Mouse (Mus musculus) right cerebral cortex, postnatal 36 days (tissue): ENCODE measurements around the gene Adora1.

Experiments used
- DNase-seq, 2 experiments: peaks; one replicate each; pipeline ENCODE4 v3.0.0; 2022; ENCODE audit warnings: low spot score in 2 of 2, mixed read lengths in 1 of 2

Adora1 gene

GRCm38 (mm10) chr1:134216629-134216971 is 18.6 kb downstream of the Adora1 start:
- no peak for DNase-seq

DNA sequence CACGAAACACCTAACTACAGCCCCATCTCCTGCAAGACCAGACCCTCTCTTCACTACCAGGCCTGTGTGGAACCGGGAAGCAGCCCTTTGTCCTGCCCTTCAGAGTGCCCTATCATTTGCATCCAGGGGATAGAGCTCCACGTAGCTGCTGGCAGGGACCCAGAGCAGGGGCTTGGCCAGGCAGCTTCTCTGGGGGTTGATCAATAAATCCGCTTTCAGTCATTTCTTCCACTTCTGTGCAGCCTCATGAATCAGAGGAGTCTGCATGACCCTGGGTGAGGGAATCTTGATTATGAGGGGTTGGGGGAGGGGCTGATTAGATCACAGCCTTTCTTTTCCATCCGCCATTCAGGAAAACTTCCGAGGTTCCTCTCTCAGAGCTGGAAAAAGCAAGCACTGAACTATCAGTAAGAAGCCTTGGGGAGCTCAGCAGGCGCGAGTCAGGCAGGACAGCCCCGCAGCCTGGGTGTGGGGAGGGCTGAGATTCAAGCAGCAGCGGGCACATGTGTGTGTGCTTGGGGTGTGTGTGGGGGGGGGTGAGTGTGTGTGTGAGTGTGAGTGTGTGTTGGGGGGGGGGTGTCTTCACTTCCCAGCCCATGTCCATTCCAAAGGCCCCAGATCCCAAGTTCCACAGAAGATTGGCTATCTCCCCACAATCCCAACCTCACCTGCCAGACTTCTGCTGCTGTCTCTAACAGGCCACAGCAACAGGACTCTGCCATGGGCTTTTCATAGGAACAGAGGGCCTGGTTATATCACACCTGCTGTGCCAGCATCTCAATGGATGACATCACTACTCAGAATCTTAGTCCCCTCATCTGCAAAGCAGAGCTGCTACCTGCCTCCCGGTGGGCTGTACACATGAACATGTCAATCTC is 19.2 kb downstream of the Adora1 start:
- DNase-seq, result no peak

DNA sequence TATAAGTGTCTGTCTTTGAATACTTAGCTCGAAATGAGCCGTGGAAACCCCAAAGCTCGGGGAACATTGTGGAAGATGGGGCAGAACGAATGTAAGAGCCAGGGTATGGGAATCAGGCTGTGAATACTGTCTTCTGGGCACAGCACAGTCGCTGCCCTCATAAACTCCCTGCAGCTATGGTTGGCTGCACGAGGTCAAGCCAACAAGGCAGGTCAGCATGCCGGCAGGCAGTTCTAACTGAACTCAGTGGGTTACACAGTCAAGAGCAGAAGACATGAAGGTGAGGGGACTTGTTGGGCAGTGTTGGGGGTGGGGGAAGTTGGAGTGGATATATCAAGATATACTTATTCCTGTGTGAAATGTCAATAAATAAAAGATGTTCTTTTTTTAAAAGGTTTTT is 20.2 kb downstream of the Adora1 start:
- DNase-seq, result no peak

- no peak for DNase-seq
These were observed 21.8 kb downstream of the Adora1 start for GRCm38 (mm10) chr1:134213405-134213804.

- no peak for DNase-seq
These were observed 22.9 kb downstream of the Adora1 start for GRCm38 (mm10) chr1:134212351-134212750.

DNA sequence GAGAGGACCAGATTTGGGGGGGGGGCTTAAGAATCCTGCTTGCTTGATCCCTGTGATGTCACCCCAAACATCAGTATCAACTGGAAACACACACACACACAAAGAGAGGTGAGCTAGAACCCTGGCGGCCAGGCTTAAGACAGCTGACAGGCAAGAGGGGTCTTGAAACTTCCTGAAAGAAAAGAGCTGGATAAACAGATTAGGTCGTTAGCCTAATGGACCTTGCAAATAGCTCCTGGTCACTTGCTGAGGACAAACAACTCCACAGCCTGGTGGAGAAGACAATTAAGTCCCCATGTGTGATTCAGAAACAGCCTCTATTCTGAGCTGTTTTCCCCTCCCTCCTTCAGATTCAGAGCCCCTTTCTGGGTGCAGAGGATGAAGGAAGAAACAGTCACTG is 23.6 kb downstream of the Adora1 start:
- DNase-seq, result no peak

GRCm38 (mm10) chr1:134211043-134211442 is 24.2 kb downstream of the Adora1 start:
- DNase-seq, result no peak

- no peak for DNase-seq
These were observed 25.0 kb downstream of the Adora1 start for GRCm38 (mm10) chr1:134210179-134210755.

GRCm38 (mm10) chr1:134206085-134206484 is 29.1 kb downstream of the Adora1 start:
- no peak for DNase-seq

- DNase-seq, result no peak
These were observed 29.8 kb downstream of the Adora1 start for GRCm38 (mm10) chr1:134205296-134206018.

GRCm38 (mm10) chr1:134204230-134204629 is 31.0 kb downstream of the Adora1 start:
- DNase-seq, result peak; percentile 64 to 77

DNA sequence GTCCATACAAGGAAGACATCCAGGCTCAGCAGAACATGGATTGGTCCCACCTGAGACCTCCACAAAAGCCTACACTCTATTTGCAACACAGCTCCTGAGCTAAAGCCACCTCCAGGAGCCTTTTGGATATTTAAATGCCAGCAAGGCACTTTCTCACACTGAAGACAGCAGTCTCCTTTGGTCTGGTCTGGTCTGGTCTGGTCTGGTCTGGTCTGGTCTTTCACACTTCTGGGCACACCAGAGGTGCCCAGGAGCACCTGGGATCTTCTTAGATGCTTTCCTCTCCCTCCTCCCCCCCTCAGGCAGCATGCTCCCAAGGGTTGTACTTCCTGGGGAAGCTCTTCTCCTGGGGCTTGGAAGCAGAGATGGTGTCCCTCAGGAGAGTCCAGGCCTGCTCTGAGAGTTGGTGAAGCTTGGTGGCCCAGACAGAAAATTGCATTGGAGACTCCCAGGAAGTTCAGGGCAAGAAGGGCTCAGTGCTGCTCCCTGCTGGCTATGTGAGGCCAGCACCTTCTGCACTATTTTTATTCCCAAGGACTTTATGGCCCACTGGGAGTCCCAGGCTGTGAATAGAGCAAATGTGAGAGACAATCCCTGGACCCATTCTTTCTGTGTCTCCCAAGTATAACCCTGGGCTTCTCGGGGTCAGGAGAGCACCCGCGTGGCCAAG is 33.3 kb downstream of the Adora1 start:
- no peak for DNase-seq

GRCm38 (mm10) chr1:134200998-134201686 is 34.1 kb downstream of the Adora1 start:
- no peak for DNase-seq

DNA sequence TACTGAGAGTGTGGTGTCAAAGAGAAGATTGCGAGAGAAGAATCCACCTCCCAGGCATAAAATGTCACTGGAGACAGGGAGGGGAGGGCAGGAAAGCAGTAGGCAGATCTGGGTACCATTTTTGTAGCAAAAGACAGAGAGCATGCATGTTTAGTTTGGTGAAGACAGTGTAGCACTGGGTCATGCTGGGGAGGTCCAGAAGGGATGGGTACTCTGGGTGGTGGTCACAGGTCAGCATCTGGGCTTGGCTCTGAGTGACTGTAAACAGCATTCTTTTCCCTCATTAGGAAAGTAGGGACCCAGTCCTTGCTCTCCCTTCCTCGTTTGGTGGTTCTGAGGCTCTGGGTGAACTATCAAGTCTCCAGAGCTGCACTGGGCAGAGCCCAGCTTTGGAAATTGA is 34.8 kb downstream of the Adora1 start:
- DNase-seq, result no peak

DNA sequence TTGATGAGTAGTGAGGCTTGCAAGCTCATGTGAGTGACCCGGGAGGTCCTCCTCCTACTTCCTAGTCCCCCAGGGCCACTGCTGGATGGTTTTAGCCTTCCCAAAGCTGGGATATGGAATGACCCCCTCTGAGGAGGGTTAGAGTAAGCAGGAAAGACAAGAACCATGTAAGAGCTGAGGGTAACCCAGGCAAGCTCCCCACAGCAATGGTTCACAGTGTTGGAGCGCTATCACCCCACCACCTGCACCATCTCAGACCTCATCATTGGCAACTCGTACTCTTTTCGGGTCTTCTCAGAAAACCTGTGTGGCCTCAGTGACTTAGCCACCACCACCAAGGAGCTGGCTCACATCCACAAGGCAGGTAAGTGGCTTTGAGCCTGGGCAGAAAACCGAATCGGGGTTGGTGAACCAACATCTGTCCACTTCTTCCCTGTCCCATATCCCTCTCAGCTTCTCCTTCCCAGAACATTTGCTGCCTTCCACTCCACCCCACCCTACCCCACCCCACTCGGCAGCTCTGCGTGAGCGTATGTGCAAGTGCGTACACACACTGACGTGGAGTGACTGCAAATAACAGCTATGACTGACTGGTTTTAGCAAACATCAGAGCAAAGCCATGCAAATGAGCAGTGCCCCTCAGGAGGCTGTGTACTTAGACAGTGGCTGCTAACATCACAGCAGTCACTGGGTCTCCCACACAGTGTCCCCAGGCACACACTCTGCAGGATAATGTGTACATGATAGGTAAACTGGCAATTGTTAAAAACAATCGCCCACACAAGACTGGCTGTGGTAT is 36.8 kb downstream of the Adora1 start:
- peak in 1 of 2 experiments; percentile 62 for DNase-seq

DNA sequence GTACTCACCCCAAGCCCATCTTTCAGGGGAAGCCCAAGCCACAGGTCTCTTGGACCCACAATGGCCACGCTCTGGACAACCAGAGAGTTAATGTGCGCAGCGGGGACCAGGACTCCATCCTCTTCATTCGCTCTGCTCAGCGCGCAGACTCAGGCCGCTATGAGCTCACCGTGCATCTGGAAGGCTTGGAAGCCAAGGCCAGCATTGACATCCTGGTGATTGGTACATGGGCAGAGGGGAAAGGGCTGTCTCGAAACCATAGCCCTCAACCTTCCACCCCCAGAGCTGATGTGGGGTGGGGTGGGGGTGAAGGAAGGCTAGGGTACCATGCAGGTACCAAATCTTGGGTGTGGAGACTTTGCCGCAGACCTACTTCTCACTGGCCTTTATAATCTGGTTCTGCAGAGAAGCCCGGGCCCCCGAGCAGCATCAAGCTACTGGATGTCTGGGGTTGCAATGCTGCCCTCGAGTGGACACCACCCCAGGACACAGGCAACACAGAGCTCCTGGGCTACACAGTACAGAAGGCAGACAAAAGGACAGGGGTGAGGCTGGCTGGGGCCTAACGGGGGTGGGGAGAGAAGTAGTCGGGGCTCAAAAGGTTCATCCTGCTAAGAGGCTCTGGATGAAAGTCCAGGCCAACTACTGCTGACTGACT is 37.8 kb downstream of the Adora1 start:
- DNase-seq, result no peak

GRCm38 (mm10) chr1:134196386-134196785 is 38.8 kb downstream of the Adora1 start:
- peak; percentile 71 to 74 for DNase-seq

DNA sequence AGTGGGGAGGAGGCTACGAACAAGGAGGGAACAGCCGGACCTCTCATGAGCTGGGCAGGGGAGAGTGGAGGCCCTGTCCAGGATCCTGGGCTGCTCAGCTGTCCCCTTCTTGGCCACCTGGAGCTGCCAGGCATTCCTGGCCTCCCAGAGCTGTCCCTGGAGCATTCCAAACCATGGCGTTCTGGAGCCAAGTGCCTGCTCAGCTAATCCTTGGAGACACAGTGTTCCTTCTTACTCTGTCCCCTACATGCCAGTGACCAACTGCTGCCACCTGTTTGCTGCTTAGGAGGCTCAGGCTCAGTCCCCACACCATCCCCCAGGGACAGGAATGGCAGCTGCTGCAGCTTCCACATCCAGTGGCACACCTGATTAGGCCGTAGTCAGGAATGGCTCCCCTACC is 39.3 kb downstream of the Adora1 start:
- DNase-seq, result no peak

DNA sequence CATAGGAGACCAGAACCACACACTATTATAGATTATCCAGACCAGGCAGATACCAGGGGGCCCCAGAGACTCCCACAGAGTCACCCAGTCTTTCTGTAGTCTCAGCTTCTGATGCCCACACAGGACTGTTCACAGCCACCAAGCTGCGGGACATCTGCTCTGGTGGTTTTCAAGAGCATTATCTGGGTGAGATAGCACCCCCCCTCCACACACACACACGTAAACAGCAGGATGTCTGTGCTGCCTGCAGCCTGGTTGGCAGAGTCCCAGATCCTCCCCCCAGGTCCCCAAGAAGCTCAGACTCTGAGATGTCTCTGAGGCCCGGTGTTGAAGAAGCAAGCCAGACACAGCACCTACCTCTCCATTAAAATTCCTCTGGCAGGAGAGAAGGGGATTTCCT is 39.7 kb downstream of the Adora1 start:
- peak in 1 of 2 experiments; percentile 59 for DNase-seq

- DNase-seq, result no peak
These were observed 40.1 kb downstream of the Adora1 start for GRCm38 (mm10) chr1:134195117-134195516.
